Mouse (Mus musculus) olfactory bulb, adult 2 months (tissue): ENCODE measurements around the gene Aspn. TPM values are rescaled to one million over a fixed set of nuclear protein-coding genes. Genes with fewer than 3 reads are reported as not detected.

Experiments
- H3K27ac ChIP-seq: fragments of 200-500 bp; 2 replicates; pipeline ENCODE4 v1.5.1; 2012; ENCODE audit warnings: low read depth, low read length; ENCODE audit not compliant: insufficient read depth
- H3K4me1 ChIP-seq: fragments of 200-500 bp; 2 replicates; pipeline ENCODE4 v1.6.1; 2012; ENCODE audit warnings: low read length; ENCODE audit not compliant: control insufficient read depth, insufficient read depth
- H3K4me3 ChIP-seq: fragments of 200-500 bp; 2 replicates; pipeline ENCODE4 v1.5.1; 2012; ENCODE audit warnings: mild to moderate bottlenecking, low read depth, low read length, moderate library complexity; ENCODE audit not compliant: insufficient read depth
- CTCF ChIP-seq: fragments of 200-500 bp; IDR thresholded peaks from 2 replicates; pipeline ENCODE4 v1.5.1; 2012; ENCODE audit warnings: low read depth, mild to moderate bottlenecking, low read length, moderate library complexity; ENCODE audit not compliant: insufficient read depth
- POLR2A ChIP-seq: fragments of 200-500 bp; IDR thresholded peaks from 2 replicates; pipeline ENCODE4 v1.6.1; 2012; ENCODE audit warnings: mild to moderate bottlenecking, low read depth, low read length, moderate library complexity; ENCODE audit not compliant: insufficient read depth
- WGBS: fragments of 180-500 bp; shearing (Covaris S2); methylation state at CpG from one replicate; pipeline ENCODE4 v1.1.7; 2018; 5-methylcytosine and 5-hydroxymethylcytosine counted together
- polyA plus RNA-seq: library from polyadenylated mRNA; stranded (reverse); fragments of >200 nt; gene quantifications from 2 replicates; pipeline ENCODE4 v1.2.4, GENCODE M21; 2012; ENCODE audit warnings: low replicate concordance; ENCODE audit not compliant: missing spikeins, insufficient read depth, insufficient read length

The Aspn gene
- not detected in 2 replicates for polyA plus RNA-seq

DNA sequence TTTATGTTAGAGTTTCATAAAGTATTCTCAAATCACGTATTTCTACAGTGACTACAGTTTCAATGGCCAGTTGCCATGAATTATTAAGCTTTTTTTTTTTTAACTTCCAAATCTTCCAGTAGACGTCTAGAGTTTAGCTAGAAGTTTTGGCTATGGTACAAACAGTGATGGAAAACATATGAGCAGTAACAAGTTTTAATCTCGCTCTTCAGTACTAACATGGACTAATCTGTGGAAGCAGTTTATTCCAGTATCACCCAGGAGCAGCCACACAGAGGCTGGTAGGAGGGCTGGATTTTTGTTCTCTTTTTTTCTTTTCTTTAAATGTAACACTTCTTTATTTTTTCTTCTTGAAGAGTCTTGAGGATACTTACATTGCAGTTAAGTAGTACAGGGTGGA is at the start of gene Aspn:
TSS of gene Aspn (plus strand) at position 165 of the 400 bp plus-strand sequence.
- WGBS: 84% methylated on average over 3 of the region's 3 CpGs
- no peaks in the 10 kb centered on the region for H3K4me1 ChIP-seq
- no peak within 1 kb of the TSS for H3K4me3 ChIP-seq
- H3K27ac ChIP-seq: no peak within 1 kb of the TSS
- TF ChIP-seq CTCF (no peak), POLR2A (no peak)

DNA sequence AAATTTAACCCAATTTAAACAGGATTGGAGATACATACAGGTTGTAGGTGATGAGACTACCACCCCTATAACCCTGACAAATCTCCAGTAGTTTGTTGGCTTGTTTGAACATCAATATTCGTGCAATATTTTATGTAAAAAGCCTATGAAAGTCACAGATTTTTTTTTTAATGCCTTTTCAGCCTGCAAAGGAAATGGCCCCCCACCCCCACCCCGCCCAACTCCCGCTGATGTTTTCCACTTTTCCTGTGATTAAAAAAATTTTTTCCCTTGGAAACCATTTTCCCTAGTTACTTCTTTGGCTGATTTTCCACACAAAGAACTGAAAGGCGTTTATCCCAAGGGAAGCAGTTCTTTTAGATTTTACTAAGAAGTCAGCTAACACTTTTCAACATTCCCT is 39.7 kb upstream of the Aspn start, which contains the start of gene Ecm2:
TSS of gene Ecm2 (plus strand) at position 301 of the 400 bp plus-strand sequence.
- H3K4me3 ChIP-seq: no peak within 1 kb of the TSS
- no peak within 1 kb of the TSS for H3K27ac ChIP-seq
- 39% methylated on average over 4 of the region's 4 CpGs for WGBS
- TF ChIP-seq CTCF (no peak), POLR2A (no peak)
- H3K4me1 ChIP-seq: no peaks in the 10 kb centered on the region

GRCm38 (mm10) chr13:49505776-49506175 is 38.5 kb upstream of the Aspn start:
- no peak overlapping the region for H3K27ac ChIP-seq
- H3K4me3 ChIP-seq: no peak overlapping the region
- 91% methylated on average over 4 of the region's 4 CpGs for WGBS
- no peak for TF ChIP-seq CTCF
- TF ChIP-seq POLR2A: no peak
- no peaks in the 10 kb centered on the region for H3K4me1 ChIP-seq

GRCm38 (mm10) chr13:49507176-49507575 is 37.1 kb upstream of the Aspn start:
- WGBS: 37% methylated on average over 3 of the region's 3 CpGs
- no peaks in the 10 kb centered on the region for H3K4me1 ChIP-seq
- TF ChIP-seq POLR2A (no peak), CTCF (no peak)
- H3K27ac ChIP-seq: no peak overlapping the region
- H3K4me3 ChIP-seq: no peak overlapping the region

- H3K4me3 ChIP-seq: no peak overlapping the region
These were observed 25.5 kb upstream of the Aspn start for GRCm38 (mm10) chr13:49518761-49519160.

GRCm38 (mm10) chr13:49526235-49526634 is 18.0 kb upstream of the Aspn start:
- 88% methylated on average over 2 of the region's 2 CpGs for WGBS
- Histone ChIP-seq H3K27ac (no peak overlapping the region), H3K4me1 (no peaks in the 10 kb centered on the region), H3K4me3 (no peak overlapping the region)
- TF ChIP-seq POLR2A: no peak
- no peak for TF ChIP-seq CTCF

More at GRCm38 (mm10) chr13:49518761-49519160, 25.5 kb upstream of the Aspn start:
- Histone ChIP-seq H3K27ac (no peak overlapping the region), H3K4me1 (no peaks in the 10 kb centered on the region)
- WGBS: 54% methylated on average over 2 of the region's 2 CpGs
- TF ChIP-seq CTCF: no peak

GRCm38 (mm10) chr13:49530636-49531035 is 13.6 kb upstream of the Aspn start:
- TF ChIP-seq CTCF (no peak), POLR2A (no peak)
- H3K4me1 ChIP-seq: no peaks in the 10 kb centered on the region
- 98% methylated on average over 4 of the region's 4 CpGs for WGBS

DNA sequence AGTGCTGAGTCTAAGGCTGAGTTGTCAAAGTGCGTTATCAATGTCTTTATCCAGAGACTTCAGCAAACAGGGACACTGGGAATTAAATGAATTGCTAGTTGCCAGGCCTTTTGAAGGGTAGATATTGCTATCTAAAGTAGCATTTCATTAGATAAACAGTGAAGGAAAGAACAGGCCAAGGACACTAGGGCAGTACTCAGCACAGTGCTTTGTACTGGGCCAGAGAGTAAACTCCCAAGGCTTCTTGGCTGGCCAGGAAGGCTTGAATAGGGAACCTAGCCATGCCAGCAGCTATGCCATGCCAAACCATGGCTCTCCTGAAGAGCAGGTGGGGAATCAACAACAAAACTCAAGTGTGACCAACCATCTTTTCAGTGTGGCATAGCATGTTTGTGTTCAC is 7.3 kb upstream of the Aspn start:
- 98% methylated on average over 1 of the region's 1 CpGs for WGBS

More at GRCm38 (mm10) chr13:49530636-49531035, 13.6 kb upstream of the Aspn start:
- H3K4me3 ChIP-seq: no peak overlapping the region
- no peak overlapping the region for H3K27ac ChIP-seq

DNA sequence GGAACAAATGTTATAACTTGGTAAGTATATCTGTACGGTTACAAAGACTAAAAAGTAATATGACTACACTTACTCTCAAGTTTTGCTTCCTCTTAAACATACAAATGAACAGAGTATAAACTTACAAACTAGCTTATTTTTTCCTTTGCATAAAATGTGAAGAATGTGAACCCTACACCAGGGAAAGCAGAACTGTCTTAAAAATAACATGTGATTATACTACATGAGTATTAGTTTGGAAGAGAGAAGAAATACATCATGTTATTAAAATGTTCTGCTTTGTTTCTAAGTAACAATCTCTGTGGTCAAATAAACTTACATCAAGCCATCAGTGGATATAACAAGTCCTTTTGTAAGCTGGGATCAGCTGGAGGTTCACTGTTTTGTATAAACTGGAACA is 5.5 kb upstream of the Aspn start:
- Histone ChIP-seq H3K4me3 (no peak overlapping the region), H3K27ac (no peak overlapping the region), H3K4me1 (no peaks in the 10 kb centered on the region)
- TF ChIP-seq POLR2A (no peak), CTCF (no peak)
- WGBS: 79% methylated on average over 1 of the region's 1 CpGs

More for the DNA sequence above, 7.3 kb upstream of the Aspn start:
- Histone ChIP-seq H3K4me1 (no peaks in the 10 kb centered on the region), H3K27ac (no peak overlapping the region), H3K4me3 (no peak overlapping the region)
- no peak for TF ChIP-seq POLR2A
- no peak for TF ChIP-seq CTCF

DNA sequence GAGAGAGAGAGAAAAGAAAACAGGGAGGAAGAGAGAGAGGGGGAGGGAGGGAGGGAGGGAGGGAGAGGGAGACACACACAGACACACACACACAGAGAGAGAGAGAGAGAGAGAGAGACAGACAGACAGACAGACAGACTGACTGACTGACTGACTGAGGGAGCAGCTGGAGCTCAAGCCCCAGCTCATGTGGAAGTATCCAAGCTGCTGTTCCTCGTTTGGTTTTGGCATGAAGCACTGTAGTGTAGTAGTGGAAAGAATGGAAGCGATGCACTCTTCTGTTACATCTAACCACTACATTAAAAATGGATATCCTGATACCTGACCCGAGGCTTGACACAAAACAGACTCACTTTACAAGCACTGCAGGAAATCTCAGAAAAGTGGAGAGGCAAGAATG is 1.4 kb downstream of the Aspn start:
- H3K4me1 ChIP-seq: no peaks in the 10 kb centered on the region
- H3K27ac ChIP-seq: no peak overlapping the region
- TF ChIP-seq POLR2A: no peak
- TF ChIP-seq CTCF: no peak
- 53% methylated on average over 3 of the region's 3 CpGs for WGBS
- no peak overlapping the region for H3K4me3 ChIP-seq
